Mouse (Mus musculus) forebrain, embryonic 14.5 days (tissue): ENCODE measurements around the gene Nptx1. TPM values are rescaled to one million over a fixed set of nuclear protein-coding genes. Genes with fewer than 3 reads are reported as not detected.

Source experiments
- ATAC-seq: fragments of 200-750 bp; cut with Nextera tagmentation; 2 replicates; pipeline ENCODE4 v1.8.0; 2017; ENCODE audit warnings: mild to moderate bottlenecking, moderate library complexity
- DNase-seq: peaks from one replicate; pipeline ENCODE4 v3.0.0-alpha.2; 2015; ENCODE audit warnings: low spot score
- H3K27ac ChIP-seq: fragments of 300-500 bp; sonication (generic); 2 replicates; pipeline ENCODE4 v1.5.1; 2014; ENCODE audit warnings: low read depth, mild to moderate bottlenecking, control low read depth, low read length, moderate library complexity
- H3K27me3 ChIP-seq: fragments of 300-500 bp; sonication (generic); replicated peaks from 2 replicates; pipeline ENCODE4 v1.6.1; 2014; ENCODE audit warnings: low read length, control low read depth, mixed read lengths; ENCODE audit not compliant: control insufficient read depth, insufficient read depth
- H3K36me3 ChIP-seq: fragments of 300-500 bp; sonication (generic); 2 replicates; pipeline ENCODE4 v1.6.1; 2014; ENCODE audit warnings: low read length, control low read depth; ENCODE audit not compliant: control insufficient read depth, insufficient read depth
- H3K4me1 ChIP-seq: fragments of 300-500 bp; sonication (generic); 2 replicates; pipeline ENCODE4 v1.6.1; 2014; ENCODE audit warnings: antibody characterized with exemption, low read length, control low read depth; ENCODE audit not compliant: control insufficient read depth, insufficient read depth
- H3K4me2 ChIP-seq: fragments of 300-500 bp; sonication (generic); 2 replicates; pipeline ENCODE4 v1.6.1; 2014; ENCODE audit warnings: mild to moderate bottlenecking, control low read depth, low read length
- H3K4me3 ChIP-seq: fragments of 300-500 bp; sonication (generic); 2 replicates; pipeline ENCODE4 v1.5.1; 2014; ENCODE audit warnings: low read depth, low read length, control low read depth
- H3K9ac ChIP-seq: fragments of 300-500 bp; sonication (generic); 2 replicates; pipeline ENCODE4 v1.6.1; 2014; ENCODE audit warnings: mild to moderate bottlenecking, low read length, control low read depth, moderate library complexity
- H3K9me3 ChIP-seq: fragments of 300-500 bp; sonication (generic); replicated peaks from 2 replicates; pipeline ENCODE4 v1.6.1; 2016; ENCODE audit warnings: low read length, control low read depth, mixed read lengths; ENCODE audit not compliant: control insufficient read depth
- WGBS: fragments of 180-500 bp; shearing (Covaris S2); extraction: QIAGEN DNeasy Blood & Tissue Kit; methylation state at CpG from one replicate; pipeline ENCODE4 v1.1.7; 2014; 5-methylcytosine and 5-hydroxymethylcytosine counted together
- polyA plus RNA-seq: library from polyadenylated mRNA; unstranded; fragments of >200 nt; fragmentation: Nextera tagmentation; extraction: Ambion mirVana; gene quantifications from 2 replicates; pipeline ENCODE4 v1.2.1, GENCODE M21; 2014

Gene Nptx1
- polyA plus RNA-seq, 1 experiment from 2014 or later: 4.1 TPM

DNA sequence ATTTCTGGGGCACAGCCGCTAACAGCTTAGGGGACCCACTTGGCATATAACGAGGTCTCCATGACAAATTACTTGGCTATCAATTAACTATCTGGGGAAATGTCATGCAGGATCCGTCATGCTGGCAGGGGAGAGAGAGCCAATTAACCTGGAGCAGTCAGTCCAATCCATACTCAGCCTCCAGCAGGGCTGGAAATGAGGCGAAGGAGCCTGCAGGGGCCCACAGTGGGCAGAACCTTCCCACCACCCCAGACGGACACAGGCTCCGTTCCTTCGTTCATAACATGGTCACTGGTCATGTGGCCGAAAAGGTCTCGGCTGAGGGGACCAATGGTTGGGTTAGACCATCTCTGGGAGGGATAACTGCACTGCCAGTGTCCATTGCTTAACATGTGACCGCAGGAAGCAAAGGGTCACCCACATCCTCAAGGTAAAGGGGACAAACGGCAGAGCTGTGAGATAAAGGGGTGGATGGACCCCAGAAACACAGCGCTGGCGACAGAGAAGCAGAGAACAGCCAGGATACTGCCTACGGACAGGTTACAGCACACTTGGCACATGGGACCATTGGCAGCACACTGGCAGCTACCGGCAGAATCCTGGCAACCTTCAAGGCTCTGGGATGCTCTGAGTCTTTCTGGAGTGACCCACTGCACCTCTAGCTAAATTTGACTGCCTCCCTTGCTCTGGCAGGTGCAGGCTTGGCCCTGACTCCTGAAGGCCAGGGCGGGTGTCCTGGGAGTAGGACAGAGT is 33.3 kb downstream of the Nptx1 start:
- Histone ChIP-seq H3K4me3 (no peak overlapping the region), H3K9ac (peak overlapping the region; percentile 35; the same call in 1 of the 2 replicates), H3K4me2 (peak overlapping the region; percentile 34), H3K9me3 (no peaks in the 10 kb centered on the region), H3K4me1 (peaks cover 51% of the 10 kb centered on the region), H3K27me3 (no peaks in the 10 kb centered on the region), H3K27ac (peak overlapping the region; percentile 90), H3K36me3 (no peaks in the 10 kb centered on the region)
- DNase-seq (peak; percentile 61), ATAC-seq (peak; percentile 11; the same call in 1 of the 2 replicates)
- WGBS: 24% methylated on average over 16 of the region's 16 CpGs

- H3K4me1 ChIP-seq: peaks cover 55% of the 10 kb centered on the region
- no peak for DNase-seq
- H3K4me2 ChIP-seq: no peak overlapping the region
- H3K27ac ChIP-seq: 0 out of 2 replicates have a peak overlapping the region, but pooled peaks have one; percentile 39
- H3K4me3 ChIP-seq: no peak overlapping the region
- H3K9me3 ChIP-seq: no peaks in the 10 kb centered on the region
- no peaks in the 10 kb centered on the region for H3K27me3 ChIP-seq
- 45% methylated on average over 9 of the region's 9 CpGs for WGBS
- peaks cover 7% of the 10 kb centered on the region for H3K36me3 ChIP-seq
- no peak for ATAC-seq
- no peak overlapping the region for H3K9ac ChIP-seq
These were observed 34.4 kb downstream of the Nptx1 start for GRCm38 (mm10) chr11:119513038-119513659.

DNA sequence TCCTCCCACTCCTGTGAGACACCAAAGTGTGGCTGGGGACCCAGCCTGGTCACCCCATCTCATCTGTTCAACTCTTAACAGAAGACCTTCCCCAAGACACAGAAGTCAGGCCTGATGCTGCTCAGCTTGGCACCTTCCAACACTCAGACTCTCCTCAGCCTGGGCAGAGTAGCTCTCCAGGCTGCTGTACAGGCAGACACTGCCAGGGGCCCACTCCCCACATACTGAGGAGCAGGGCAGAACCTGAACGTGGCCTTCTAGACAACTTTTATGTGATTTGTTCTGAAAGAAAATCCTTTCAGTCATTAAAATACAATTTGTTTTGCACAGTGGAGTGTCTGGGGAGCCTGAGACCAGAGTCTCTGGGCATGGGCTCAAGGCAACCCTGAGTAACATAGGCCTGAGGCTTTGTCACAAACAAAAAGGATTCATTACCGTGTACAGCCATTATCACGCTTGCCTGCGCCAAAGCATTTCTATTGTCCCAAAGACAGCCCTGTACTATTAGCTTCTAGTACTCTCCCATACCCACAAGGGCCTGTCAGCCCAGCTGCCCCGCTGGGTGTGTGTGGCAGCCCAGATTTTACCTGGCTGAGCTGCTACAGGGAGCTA is 38.3 kb downstream of the Nptx1 start:
- no peaks in the 10 kb centered on the region for H3K27me3 ChIP-seq
- H3K9ac ChIP-seq: no peak overlapping the region
- peak overlapping the region; percentile 70 for H3K27ac ChIP-seq
- H3K4me2 ChIP-seq: no peak overlapping the region
- peak; percentile 43 for ATAC-seq
- peak; percentile 57 for DNase-seq
- H3K4me1 ChIP-seq: peaks cover 23% of the 10 kb centered on the region
- peaks cover 40% of the 10 kb centered on the region for H3K36me3 ChIP-seq
- 26% methylated on average over 5 of the region's 5 CpGs for WGBS
- no peaks in the 10 kb centered on the region for H3K9me3 ChIP-seq
- no peak overlapping the region for H3K4me3 ChIP-seq

- ATAC-seq (no peak), DNase-seq (no peak)
- Histone ChIP-seq H3K9me3 (no peaks in the 10 kb centered on the region), H3K36me3 (peaks cover 52% of the 10 kb centered on the region), H3K27me3 (no peaks in the 10 kb centered on the region), H3K4me2 (no peak overlapping the region), H3K27ac (no peak overlapping the region), H3K4me1 (peaks cover 10% of the 10 kb centered on the region; the same call in 1 of the 2 replicates), H3K9ac (no peak overlapping the region), H3K4me3 (no peak overlapping the region)
- WGBS: 87% methylated on average over 8 of the region's 8 CpGs
These were observed 39.8 kb downstream of the Nptx1 start for GRCm38 (mm10) chr11:119507772-119508171.

DNA sequence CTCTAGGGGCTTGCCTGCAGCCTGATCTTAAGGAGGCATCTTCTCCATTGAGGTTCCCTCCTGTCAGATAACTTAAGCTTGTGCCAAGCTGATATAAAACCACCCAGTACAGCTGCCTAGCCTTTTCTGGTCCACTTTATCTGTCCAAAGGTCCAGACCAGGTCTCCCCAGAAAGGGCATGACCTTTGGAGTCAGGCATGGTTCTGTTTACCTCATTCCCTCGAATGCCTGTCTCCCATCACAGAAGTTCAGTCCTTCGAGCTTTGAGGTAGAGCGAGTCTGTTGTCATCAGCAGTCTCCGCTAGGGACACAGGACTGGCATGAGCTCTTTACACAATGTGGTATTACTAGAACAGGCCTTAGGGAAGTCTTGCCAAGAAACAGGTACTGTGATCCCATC is 41.2 kb downstream of the Nptx1 start:
- WGBS: 94% methylated on average over 4 of the region's 4 CpGs

DNA sequence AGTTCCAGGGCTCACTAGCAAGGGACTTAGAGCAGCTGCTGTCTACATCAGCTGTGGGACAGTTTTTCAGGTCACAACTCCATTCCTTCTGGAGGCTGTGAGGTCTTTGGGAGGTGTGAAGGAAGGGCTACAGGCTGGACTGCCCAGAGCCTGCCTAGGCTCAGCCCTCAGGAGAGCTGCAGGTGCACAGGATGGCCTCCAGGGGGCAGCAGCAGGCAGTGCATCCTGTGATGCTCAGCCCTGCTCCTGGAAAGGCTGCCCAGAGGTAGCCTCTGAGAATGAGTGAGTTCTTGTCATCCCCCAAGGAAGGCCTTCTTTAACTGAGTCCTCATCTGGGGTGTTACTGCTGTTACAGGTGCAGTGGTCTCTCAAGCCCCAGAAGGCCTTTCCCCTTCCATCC is 43.9 kb downstream of the Nptx1 start:
- H3K36me3 ChIP-seq: peaks cover 87% of the 10 kb centered on the region
- H3K9me3 ChIP-seq: no peaks in the 10 kb centered on the region
- DNase-seq: peak; percentile 80
- H3K4me2 ChIP-seq: no peak overlapping the region
- no peaks in the 10 kb centered on the region for H3K27me3 ChIP-seq
- ATAC-seq: peak; percentile 81; the same call in 1 of the 2 replicates
- H3K4me1 ChIP-seq: peaks cover 1% of the 10 kb centered on the region; the same call in 1 of the 2 replicates
- no peak overlapping the region for H3K27ac ChIP-seq
- H3K9ac ChIP-seq: no peak overlapping the region
- H3K4me3 ChIP-seq: no peak overlapping the region

More for the DNA sequence above, 41.2 kb downstream of the Nptx1 start:
- peaks cover 6% of the 10 kb centered on the region; the same call in 1 of the 2 replicates for H3K4me1 ChIP-seq
- DNase-seq: no peak
- H3K27me3 ChIP-seq: no peaks in the 10 kb centered on the region
- H3K9ac ChIP-seq: no peak overlapping the region
- H3K36me3 ChIP-seq: peaks cover 66% of the 10 kb centered on the region
- H3K4me3 ChIP-seq: no peak overlapping the region
- ATAC-seq: no peak
- no peak overlapping the region for H3K27ac ChIP-seq
- H3K4me2 ChIP-seq: no peak overlapping the region
- no peaks in the 10 kb centered on the region for H3K9me3 ChIP-seq

GRCm38 (mm10) chr11:119500011-119500410 is 47.5 kb downstream of the Nptx1 start:
- Histone ChIP-seq H3K27me3 (no peaks in the 10 kb centered on the region), H3K36me3 (peaks cover 68% of the 10 kb centered on the region), H3K4me2 (no peak overlapping the region), H3K27ac (no peak overlapping the region), H3K4me3 (no peak overlapping the region), H3K9me3 (no peaks in the 10 kb centered on the region), H3K9ac (no peak overlapping the region), H3K4me1 (no peaks in the 10 kb centered on the region)
- WGBS: 87% methylated on average over 2 of the region's 2 CpGs
- DNase-seq: no peak
- no peak for ATAC-seq

DNA sequence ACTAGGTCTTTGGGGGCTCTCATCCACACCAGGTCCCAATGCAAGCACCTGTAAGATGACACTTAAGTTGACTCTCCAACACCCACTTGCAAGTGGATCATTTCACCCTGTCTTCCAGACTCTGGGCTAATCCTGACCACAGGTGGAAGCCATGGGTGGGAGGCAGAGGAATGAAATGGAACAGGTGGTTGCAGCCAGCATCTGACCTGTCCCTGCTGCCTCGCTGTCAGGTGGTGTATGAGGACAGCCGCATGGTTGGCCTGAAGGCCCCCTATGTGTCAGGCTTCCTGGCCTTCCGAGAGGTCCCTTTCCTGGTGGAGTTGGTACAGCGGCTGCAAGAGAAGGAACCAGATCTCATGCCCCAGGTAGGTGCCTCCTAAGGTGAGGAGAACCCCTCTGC is 48.3 kb downstream of the Nptx1 start:
- Histone ChIP-seq H3K27ac (no peak overlapping the region), H3K4me3 (no peak overlapping the region), H3K9ac (no peak overlapping the region), H3K9me3 (no peaks in the 10 kb centered on the region), H3K4me1 (no peaks in the 10 kb centered on the region), H3K4me2 (no peak overlapping the region), H3K27me3 (no peaks in the 10 kb centered on the region), H3K36me3 (peaks cover 61% of the 10 kb centered on the region)
- no peak for DNase-seq
- ATAC-seq: no peak
- WGBS: 89% methylated on average over 4 of the region's 4 CpGs
